Mouse (Mus musculus): ENCODE data around the gene Gm6588.

GRCm38 (mm10) chr5:112431120-112431775 is 18.0 kb upstream of the Gm6588 start:
- TF ChIP-seq CTCF (IDR thresholded peaks at IDR 0.05; ENCODE audit: extremely low read depth, insufficient read depth, low read length) (no peak), POLR2A (IDR thresholded peaks at IDR 0.05; ENCODE audit: extremely low read depth, insufficient read depth, low read length) (no peak)
